Mouse (Mus musculus): ENCODE results near the gene Dab2ip. TPM values are rescaled to one million over a fixed set of nuclear protein-coding genes. Genes with fewer than 3 reads are reported as not detected.
A peak's percentile ranks its signal among the peaks of the same experiment; 100 is the strongest.

Dab2ip gene
- total RNA-seq, 2 experiments from 2014 or later = 42.8 to 46.3 TPM

DNA sequence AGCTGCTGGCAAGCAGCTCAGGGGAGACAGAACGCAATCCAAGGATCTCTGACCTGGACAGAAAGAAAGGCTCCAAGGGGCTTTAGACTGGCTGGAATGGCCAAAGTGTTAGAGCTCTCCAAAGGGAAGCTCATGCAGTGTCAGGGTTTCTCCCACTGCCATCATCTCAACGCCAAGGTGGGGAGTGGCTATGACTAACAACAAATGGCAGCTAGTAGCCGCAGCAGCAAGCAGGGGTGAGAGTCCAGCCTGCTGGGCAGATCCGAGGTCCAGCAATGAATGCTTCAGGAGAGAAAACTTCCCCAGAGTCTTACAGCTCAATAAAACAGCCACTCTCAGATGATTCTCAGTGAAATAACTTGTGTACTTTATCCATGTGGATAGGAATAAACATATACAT is 8.9 kb upstream of the Dab2ip start:
- intact Hi-C loops (cut with DNase I; ENCODE audit: low total_unique reads) = loop anchor here (5.0 to 10.0 kb wide), 2 partner anchors 98 to 176 kb away; no protein-coding TSS in a partner anchor
- DNase-seq = no peak

DNA sequence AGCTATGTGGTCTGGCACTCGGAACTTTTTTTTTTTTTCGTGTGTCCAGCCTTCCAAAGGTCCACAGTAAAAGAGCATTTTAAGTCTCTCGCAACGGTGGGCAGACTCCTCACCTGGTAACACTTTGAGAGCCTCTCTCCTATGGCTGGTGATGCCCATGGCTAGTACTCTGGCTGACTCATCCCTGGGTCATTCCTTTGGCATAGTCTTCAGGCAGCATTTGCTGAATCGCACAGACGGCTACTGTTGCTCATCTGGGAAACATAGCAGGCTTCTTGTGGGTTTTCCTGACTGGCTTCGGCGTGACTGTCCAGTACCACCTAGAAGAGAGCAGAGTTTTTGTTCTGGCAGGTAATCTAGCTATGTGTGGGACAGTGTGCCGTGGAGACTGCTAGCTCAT is 8.0 kb upstream of the Dab2ip start:
- no peak for DNase-seq
- intact Hi-C loops (cut with DNase I; ENCODE audit: low total_unique reads) = no loop called here

DNA sequence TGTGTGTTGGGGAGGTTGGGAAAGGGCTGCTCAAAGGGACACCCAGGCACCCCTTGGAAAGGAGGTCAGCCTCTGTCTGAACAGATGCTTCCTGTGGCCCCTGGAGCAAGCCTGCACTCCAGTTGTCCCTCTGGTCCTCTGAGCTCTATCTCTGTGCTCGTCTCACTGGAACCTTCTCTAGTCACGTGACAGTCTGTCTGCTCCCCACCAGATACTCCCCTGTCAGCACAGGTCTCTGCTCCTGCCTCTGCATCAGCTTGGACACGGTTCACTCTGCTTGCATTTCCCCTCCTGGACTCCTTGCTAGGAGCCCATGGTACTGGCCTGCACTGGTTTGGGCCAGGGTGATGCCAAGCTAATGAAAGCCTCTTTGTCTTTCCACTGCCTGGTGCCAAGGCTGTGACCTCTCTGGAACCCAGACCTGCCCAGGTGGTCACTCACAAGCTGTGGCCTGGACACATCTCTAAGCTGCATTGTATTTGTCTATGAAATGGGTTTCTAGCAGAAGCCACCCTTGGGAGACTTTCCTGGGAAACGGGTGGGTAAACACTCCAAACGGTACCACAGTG is 1.1 kb upstream of the Dab2ip start:
- no peak for DNase-seq
- intact Hi-C loops (cut with DNase I; ENCODE audit: low total_unique reads) = no loop called here

DNA sequence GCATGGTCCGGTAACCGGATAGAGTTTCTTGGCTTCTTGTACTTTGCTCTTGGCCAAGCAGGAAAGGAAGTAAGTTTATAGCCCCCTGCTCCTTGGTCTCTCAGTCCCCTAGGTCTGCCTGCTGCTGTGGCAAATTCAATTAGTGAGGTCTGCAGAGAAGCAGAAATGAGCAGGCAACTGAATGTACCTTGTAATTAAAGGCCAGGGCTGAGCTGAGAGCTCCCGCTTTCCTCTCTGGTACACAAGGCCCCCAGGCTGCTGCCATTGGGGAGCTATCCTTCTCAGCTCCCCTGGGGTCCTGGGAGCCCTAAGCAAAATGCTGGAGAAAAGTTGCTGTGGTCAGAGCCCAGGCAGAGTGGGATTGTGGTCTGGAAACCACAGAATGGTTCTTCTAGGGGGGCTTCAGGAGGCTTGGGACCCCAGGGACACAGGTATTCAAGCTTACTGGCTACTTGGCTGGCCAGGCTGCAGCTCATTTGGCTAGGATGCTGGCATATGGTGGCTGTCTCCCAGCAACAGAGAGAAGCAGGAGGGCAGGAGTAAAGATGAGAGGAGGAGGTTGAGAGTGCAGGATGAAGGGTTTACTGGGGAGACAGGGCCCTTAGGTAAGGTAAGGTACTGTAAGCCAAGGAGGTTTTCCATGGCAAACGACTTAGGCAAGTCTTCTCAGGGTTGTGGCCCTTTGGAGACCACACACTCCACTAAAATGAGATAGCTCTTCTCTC is 922 bp downstream of the Dab2ip start:
- no peak for DNase-seq
- intact Hi-C loops (cut with DNase I; ENCODE audit: low total_unique reads) = no loop called here

DNA sequence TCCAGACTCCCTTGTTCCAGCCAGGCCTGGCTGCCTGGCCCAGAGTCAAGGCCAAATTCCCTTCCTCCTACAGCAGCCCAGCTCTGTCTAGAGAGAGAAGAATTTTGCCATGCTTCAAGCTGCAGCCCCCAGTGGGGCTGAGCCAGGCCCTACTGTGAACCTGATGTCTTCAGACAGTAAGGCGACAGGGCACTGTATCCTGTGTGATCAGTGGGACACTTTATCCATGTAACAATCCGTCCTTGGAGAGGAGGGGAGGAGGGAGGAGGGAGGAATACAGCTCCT is 1.4 kb downstream of the Dab2ip start:
- peak; percentile 47 for DNase-seq
- intact Hi-C loops (cut with DNase I; ENCODE audit: low total_unique reads) = no loop called here

DNA sequence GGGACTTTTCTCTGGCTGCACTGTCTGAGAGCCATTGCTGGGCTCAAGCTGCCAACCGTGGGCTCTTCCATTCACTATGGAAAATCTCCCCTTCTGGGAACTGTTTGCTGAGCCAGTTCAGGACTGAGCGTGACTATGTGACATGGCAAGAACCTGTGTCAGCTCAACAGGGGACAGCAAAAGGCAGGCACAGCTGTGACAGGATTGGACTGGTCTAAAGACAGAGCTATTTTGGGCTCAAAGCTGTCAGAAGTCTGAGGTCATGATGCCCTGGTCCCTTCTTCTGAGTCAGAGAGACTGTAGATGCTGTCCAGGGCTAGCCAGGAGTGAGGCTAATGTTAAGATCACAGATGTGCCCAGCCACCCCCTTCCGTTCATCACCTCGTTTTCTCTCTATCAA is 5.7 kb downstream of the Dab2ip start:
- intact Hi-C loops (cut with DNase I; ENCODE audit: low total_unique reads) = no loop called here
- DNase-seq = no peak

DNA sequence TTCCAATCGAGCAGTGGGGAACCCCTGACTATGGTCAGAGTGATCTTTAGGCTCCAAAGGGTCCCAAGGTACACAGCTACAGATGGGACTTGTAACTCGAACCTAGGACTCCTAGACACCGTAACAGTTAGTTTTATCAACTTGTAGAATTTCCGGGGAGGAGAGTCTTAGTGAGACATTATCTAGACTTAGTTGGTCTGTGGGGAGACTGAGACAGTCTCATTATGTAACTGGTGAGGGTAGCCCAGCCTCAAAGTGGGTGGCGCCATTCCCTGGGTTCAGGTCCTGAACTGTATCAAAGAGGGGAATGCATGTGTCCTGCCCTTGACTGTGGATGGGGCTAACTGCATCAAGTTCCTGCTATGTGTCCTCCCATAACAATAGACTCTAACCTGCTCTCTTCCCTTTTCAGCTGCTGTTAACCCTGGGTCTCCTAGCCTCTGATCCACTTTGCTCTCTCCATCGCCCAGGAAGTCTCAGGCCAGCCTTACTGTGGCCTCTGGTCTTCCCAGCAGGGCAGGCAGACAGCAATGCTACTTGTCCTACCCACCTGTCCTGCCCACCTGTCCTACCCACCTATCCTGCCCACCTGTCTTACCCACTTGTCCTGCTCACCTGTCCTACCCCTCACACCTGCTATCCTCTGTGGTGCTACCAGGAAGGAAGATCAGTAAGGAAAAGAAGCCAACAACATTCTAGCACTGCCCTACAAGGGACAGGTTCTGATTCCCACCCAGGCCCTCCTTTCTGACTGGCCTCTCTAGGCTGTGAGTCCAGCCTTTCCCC is 7.2 kb downstream of the Dab2ip start:
- no peak for DNase-seq
- intact Hi-C loops (cut with DNase I; ENCODE audit: low total_unique reads) = no loop called here

DNA sequence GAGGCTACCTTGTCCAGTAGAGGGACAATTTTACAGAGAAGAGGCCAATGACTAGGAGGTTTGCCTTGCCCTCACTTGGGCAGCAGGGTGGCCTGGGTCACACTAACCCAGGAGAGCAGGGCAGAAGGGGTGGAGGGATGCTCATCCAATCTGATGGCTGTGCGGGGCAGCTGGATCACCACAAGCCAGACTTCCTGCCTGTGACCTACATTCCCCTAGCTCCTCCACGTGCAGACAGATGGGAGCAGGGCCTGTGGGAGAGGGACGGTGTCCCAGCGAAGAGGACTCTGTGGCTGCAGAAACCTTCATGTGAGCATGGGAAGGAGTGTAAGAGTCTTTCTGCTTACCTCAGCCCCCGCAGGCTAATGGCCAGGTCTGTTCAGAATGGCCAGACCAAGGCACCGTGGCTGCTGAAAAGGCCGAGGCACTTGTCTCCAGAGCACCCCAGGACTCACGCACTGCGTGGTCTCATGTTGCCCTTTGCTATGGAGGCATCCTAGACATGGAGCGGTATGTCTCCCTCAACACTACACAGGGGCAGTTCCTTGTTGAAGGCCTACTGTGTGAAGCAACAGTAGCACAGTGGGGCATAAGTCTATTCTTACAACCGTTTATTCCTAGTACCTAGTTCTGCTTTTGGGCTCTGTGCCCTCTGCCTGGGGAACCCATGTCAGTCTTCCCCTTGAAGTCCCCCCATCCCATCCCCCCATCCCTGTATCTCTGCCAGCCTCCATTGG is 9.1 kb downstream of the Dab2ip start:
- intact Hi-C loops (cut with DNase I; ENCODE audit: low total_unique reads) = no loop called here
- no peak for DNase-seq

DNA sequence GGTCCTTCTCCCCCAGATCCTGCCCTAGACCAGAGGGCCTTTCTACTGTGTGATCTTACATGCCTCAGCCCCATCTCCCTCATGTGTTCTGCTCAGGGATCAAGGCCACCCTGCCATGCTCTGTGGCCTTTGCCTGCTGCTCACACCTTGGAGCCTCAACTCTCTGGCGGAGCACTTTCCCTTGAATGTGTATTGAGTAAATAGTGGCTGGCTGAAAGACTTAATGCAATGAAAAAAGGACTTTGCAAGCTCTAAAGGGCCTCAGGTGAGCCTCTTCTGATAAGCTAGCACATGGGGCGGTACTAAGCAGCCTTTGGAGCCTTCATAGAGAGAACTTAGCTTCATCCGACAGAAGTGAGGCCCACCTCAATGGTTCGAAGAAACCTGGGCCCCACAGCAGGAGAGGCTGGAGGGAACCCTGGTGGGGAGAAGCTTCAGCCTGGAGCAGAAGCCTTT is 9.7 kb downstream of the Dab2ip start:
- intact Hi-C loops (cut with DNase I; ENCODE audit: low total_unique reads) = no loop called here
- no peak for DNase-seq

DNA sequence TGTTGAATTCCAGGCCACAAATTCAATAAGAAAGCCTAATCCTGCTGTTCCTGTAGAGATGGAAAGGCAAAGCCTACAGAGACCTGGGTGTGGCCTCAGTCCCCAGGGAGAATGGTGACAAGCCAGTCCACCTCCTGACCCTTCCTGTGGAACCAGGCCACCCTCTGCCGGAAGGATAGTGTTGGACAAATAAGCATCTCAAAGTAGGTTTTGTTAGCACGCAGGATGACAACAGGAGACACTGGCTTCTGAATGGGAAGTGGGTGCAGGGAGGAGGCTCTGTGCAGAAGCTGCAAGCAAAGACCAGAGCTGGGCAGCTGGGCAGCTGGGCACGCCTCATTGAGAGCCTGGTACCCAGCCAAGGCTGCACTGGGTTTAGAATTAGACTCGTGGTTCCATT is 12.7 kb downstream of the Dab2ip start:
- intact Hi-C loops (cut with DNase I; ENCODE audit: low total_unique reads) = no loop called here
- DNase-seq = no peak

DNA sequence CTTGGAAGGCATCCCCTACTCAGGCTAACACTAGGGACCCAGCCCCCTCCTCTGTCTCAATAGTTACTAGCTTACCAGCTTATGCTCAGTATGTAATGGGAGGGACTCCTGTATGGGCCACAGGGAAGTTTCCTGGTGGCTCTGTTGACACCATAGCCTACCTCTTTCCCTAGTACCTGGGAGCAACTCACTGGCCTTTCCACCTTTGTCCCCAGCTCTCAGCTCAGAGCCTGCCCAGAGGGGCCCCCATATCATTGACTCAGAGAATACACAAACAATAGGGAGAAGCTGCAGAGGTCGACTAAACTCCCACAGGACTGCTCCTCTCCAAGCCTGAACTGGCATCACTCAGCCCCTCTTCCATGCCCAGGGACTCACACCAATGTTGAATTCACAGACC is 16.6 kb downstream of the Dab2ip start:
- no peak for DNase-seq
- intact Hi-C loops (cut with DNase I; ENCODE audit: low total_unique reads) = no loop called here

DNA sequence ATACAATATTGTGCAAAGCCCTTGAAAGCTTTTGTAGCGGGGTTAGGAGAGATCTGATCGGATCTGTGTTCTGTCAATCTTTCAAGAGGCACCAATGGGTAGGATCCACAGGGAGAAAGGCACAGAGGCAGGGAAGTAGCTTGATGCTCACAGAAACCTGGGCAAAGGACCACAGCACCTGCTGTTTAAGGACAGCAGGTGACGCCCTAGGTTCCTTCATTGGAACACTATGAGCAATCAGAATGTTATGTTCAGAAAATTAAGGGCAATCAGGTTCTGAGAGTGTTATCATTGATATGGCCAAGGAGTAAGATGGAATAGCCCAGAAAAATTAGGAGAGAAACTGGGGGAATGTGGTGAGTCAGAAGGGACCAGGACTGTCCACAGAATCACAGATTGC is 18.6 kb downstream of the Dab2ip start:
- DNase-seq = no peak
- intact Hi-C loops (cut with DNase I; ENCODE audit: low total_unique reads) = no loop called here

DNA sequence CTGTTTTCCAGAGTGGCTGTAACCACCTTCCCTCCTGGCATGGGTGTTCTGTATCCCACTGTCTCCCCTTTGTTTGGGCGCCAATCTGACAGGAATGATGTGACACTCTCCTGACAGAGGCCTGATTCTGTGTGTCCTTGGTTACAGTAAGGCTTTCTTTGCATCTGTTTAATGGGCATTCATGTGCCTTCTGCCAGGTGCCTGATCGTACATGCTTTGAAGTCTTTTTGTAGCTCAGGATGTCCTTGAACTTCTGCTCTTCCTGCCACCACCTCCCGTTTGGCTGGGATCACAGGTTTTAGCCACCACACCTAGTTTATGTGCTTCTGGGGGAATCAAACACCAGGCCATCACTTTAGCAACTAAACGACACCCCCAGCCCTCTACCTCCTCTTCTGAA is 22.0 kb downstream of the Dab2ip start:
- intact Hi-C loops (cut with DNase I; ENCODE audit: low total_unique reads) = no loop called here
- no peak for DNase-seq

DNA sequence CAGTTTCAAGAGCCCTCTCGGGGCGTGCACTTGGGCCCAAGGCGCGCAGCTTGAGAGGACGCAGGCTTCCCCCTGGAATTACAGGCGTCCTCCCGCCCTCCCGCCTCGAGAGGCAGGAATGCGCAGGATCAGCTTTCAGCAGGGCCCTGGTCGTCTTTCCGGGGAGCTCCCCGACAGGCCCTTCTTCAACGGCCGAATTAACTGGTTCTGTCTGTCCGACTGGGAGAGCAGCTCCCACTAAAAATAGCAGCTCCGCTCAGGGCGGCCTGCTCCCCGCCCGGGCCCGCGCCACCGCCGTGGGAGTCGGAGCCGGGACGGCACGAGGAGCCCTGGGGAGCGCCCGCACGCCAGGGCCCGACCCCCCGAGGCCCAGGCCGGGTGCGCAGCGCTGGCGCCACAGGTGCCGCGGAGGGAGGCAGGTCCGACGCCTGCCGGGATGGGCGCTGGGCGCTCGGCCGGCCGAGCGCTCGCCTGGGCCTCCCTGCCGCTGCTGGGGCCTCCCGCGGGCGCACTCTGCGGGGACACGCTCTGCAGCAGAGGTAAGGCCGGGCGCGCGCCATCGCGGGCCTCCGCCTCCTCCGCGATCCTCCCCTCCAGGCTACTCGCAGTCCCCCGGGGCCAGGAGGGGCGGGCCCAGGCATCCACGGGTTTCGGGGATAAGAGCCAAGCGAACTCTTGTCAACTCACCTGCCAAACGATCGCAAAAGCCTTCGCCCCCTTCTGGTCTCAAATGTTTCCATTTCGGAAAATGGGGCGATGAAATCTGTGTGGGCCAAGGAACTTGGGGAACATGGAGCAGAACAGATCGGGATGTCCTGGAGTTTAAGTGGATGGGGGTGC is 23.7 kb downstream of the Dab2ip start:
- intact Hi-C loops (cut with DNase I; ENCODE audit: low total_unique reads) = no loop called here
- DNase-seq = peak; percentile 76

DNA sequence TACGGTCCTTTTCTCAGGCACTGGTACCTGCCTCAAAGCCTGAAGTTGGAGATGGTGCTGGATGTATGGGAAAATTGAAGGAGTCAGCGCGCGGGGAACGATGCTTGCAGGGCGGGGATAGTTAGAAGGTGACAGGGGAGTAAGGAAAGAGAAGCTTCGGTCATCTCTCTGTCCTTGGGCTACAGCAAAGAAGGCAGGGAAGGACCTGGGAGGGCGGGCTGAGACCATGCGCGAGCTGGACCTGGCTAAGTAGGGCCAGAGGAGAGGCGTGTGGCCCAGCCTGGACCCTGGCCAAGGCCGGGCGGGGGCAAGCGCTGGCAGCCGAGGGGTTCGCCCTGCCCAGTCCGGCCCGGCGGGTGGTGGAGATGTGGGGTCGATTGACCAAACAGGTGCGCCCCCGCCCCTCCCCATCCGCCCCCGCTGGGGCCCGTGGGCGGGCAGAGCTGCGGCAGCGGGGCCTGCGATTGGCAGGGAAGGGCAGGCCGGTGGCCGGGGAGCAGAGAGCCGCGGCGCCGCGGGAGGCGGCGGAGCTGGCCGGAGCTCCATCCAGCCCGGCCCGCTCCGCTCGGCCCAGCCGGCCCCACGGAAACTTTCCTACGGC is 24.4 kb downstream of the Dab2ip start:
- peak; percentile 84 for DNase-seq
- intact Hi-C loops (cut with DNase I; ENCODE audit: low total_unique reads) = no loop called here

DNA sequence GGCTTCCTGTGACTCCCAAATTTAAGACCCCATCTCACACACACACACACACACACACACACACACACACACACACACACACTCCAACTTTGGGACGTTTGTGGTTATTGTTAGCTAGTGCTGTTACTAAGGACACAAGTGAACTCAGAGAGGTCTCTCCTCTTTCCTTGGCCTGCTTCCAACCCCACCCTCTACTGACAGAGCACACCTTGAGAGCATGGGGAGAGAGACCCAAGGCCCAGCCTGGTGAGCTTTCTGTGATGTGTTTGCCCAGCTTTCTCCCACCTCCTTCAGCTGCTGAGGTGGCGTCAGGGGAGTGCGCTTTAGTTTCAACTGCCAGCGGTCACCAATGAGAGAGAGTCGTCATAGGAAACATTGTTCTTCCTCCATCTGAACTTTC is 25.3 kb downstream of the Dab2ip start:
- intact Hi-C loops (cut with DNase I; ENCODE audit: low total_unique reads) = no loop called here
- DNase-seq = no peak

DNA sequence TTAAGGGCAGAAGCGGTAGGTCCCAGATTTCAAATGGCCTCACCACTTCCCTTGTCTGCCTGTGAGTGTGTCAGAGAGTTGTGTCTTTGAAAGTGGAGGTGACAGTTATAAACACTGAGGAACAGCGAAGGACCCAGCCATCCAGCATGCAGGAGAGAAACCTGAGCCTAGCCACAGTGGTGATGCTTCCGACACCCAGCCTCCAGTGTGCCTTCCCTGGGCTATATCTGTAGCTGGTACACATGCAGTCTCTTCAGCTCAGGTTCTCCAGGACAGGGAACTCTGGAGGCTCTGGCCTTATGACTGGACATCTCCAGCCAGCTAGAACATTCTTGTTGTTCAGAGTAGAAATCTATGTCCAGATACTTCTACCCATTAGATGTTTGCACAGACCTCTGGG is 25.9 kb downstream of the Dab2ip start:
- DNase-seq = no peak
- intact Hi-C loops (cut with DNase I; ENCODE audit: low total_unique reads) = no loop called here

DNA sequence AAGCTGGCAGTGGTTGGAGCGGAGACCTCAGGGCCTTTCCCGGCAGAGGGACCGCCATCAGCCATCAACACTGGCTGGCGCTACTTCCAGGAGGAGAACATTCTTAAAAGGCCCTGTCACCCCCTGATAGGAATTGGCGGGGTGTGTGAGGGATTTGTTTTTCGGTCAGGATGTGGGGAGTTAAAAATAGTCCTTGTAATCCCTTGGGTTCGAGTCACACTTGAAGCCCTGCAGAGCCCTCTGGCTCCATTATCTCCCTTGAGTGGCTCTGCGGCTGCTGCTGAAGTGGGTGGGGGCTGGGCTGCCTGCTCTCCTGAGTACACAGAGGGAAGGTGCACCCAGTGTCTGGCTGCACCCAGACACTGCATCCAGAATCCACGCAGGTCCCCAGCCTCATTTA is 30.3 kb downstream of the Dab2ip start:
- DNase-seq = no peak

DNA sequence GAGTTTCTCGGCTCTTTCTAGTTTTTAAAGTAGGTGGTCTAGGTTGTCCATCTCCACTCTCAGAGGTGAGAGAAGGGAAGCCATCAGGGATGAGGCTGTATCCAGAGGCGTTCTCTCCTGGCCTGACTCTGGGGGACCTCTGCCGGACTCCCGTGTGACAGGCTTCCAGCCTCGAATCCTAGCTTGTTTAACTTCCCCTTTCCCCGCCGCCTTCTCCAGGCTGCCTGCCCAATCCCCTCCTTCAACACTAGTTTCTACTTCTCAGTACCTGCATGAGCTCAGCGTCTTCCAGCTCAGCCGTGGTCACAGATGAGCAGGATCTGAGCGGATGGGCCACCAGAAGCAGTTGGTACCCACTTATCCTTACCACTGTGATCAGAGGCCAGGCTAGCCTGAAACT is 31.3 kb downstream of the Dab2ip start:
- intact Hi-C loops (cut with DNase I; ENCODE audit: low total_unique reads) = no loop called here
- DNase-seq = no peak

More for the DNA sequence above, 30.3 kb downstream of the Dab2ip start:
- intact Hi-C loops (cut with DNase I; ENCODE audit: low total_unique reads) = no loop called here

All from gastrocnemius, postnatal 14 days (tissue).